Mouse (Mus musculus) left cerebral cortex, postnatal 25 days (tissue): ENCODE results near the gene AY761185. TPM values are rescaled to one million over a fixed set of nuclear protein-coding genes. Genes with fewer than 3 reads are reported as not detected.
"Not testable (repeated sequence)": the region's sequence is repeated elsewhere in the genome, so short reads cannot be mapped to it uniquely, and the experiment has no call there.

Experiments
- DNase-seq, 2 experiments: peaks; one replicate each; pipeline ENCODE4 v3.0.0; 2022; ENCODE audit warnings: low spot score in 2 of 2, mixed read lengths in 1 of 2
- intact Hi-C: fragments of 180-260 bp; cut with DNase I; formaldehyde crosslinking; loops from one replicate; pipeline ENCODE4 v1.15.1; 2025
- total RNA-seq, 2 experiments: library from RNA; stranded (reverse); gene quantifications; 2 replicates each; pipeline ENCODE4 v1.2.3; 2021

AY761185 gene
- not detected for total RNA-seq

DNA sequence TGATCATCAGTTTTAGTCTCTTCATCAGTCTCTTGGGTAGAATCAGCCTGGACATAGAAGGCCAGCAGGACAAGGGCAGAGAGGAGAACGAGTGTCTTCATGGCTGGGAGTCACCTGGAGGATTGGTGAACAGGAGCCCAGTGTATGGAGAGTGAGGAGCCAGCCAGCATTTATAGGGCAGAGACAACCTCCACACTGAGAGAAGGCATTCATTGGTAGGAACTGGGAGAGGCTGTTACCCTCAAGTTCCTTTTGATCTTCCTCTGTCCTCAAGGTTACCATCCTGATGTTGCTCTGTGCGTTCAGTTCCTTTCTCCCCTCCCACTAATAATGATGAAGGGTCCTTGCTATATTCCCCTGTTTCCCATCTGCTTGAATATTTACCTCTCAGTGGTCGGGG, at the start of gene AY761185:
AY761185 (minus strand) TSS at position 101 of the 400 bp plus-strand sequence.
- DNase-seq, result no peak
- intact Hi-C loops, result no loop called here

DNA sequence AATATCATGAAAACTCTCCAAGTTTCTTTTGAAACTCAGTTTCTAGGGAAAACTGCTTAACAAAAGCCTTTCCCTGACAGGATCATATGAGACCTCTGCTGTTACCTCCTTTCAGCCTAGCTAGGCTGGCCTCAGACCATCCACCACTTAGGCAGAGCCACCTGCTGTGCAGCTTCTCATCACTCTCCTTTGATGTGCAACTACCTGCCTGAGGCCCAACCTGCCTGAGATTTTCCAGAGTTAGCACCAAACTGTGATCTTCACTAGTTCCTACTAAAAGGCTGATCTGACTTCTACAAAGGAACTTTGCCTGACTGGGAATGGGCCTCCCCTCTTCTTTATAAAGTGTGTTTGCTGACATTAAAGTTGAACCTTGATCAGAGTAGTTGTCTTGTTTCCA, 49.5 kb upstream of the AY761185 start:
- DNase-seq, result not testable (repeated sequence)
- intact Hi-C loops, result loop anchor here (10.0 kb wide), 1 partner anchor 981 kb away; no protein-coding TSS in a partner anchor

DNA sequence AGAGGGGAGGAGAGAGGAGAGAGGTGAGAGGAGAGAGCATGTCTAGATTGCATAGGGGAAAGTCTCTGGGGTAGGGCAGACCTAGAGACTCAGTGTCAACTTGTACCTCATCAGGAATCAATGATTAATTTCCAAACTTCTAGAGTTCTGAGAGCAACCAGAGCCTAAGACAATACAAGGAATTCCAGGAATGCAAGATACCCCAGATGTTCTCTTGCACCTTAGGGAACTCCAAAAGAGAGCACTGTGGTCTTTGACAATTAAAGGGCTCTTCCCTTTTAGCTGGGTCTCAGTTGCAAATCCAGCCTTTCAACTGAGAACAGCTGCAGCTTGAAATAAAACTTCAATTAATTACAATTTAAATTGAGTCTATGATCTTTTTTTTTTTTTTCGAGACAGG, 35.3 kb upstream of the AY761185 start:
- intact Hi-C loops, result no loop called here
- no peak for DNase-seq

DNA sequence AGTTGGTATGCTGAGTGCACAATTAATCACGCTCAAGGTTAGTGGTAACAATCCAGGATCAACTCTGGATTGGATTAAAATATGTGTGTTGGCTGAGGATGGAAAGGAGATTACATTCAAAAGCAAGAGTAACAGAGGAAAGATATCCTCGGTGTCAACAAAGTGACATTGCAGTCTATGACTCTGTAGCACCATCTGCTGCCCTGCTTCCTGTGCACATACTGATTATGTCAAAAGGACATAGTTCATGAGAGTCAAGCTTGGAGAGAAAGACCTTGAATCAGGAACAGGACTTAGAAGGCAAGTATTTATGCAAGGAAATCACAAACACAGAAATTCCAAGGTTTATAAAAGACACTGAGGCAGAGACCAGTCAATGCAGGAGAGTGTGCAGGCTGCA, 20.0 kb upstream of the AY761185 start:
- intact Hi-C loops, result no loop called here
- DNase-seq, result no peak

DNA sequence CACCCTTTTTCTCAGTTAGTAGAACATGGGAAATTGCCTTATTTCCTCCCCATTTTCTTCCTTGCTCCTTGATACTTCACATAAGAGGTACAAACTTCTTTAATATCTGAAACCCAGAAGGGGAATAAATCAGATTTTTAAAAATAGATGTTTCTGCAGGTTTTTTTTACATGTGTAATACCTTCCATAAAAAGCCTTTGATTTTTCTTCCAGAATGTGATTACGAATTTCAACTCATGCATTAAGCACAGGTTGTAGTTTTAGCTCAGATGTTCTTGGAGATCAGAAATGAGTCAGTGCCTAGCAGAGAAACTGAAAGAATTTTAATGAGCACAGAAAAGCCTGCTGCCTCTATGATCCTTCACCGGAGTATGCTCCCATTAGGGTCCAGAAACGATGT, 22.5 kb downstream of the AY761185 start, which contains the start of gene Gm6040:
Gm6040 (minus strand) TSS at position 101 of the 400 bp plus-strand sequence.
- intact Hi-C loops, result no loop called here
- no peak for DNase-seq

DNA sequence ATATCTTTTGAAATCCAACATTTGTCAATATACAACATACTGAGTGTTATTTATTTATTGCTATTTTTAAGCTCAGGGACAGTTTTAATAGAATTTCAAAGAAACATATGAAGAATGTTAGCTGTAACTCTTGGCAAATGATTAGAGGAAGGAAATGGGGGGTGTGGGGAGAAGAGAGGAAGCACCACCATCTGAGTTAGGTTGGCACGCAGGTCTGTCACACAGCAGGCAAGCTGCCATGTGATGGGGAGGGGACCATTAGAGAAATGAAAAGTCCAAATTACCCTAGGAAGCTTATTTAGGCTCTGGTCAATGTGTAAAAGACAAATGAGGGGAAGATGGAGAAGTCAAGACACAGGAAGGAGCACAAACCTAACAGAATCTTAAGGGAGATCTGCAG, 32.2 kb downstream of the AY761185 start:
- no peak for DNase-seq
- intact Hi-C loops, result no loop called here

DNA sequence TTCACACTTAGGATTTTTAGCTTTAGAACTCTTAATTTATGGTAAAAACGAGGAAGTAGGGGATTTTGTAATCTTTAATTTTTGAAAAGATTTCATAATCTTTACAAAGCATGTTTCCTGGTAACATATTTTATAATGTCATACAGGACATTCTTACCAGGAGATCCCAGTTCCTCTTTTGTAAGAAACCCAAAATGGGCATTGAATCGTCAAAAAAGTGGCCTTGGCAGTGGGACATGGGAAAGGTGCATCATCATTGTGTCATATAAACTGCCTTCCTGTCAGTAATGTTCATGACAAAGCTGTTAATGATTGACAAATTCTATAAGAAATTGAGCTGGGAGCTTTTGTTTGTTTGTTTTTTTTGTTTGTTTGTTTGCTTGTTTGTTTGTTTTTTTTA, 36.3 kb downstream of the AY761185 start:
- intact Hi-C loops, result no loop called here
- DNase-seq, result no peak

DNA sequence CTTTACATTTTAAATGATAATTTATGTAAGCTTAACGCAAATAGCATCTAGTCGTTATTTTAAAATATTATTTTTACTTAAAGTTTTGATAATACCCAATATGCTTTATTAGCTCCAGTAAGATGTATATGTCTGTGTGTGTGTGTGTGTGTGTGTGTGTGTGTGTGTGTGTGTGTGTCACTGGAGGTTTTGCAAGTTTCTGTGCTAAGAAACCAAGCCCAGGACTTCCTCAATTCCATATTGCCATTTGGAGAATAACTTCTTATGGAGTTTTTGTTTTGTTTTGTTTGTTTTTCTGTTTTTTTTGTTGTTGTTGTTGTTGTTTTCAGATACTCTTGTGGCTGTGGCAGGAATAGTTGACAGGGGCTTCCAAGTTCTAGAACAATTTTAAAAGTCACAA, 37.4 kb downstream of the AY761185 start:
- intact Hi-C loops, result no loop called here

DNA sequence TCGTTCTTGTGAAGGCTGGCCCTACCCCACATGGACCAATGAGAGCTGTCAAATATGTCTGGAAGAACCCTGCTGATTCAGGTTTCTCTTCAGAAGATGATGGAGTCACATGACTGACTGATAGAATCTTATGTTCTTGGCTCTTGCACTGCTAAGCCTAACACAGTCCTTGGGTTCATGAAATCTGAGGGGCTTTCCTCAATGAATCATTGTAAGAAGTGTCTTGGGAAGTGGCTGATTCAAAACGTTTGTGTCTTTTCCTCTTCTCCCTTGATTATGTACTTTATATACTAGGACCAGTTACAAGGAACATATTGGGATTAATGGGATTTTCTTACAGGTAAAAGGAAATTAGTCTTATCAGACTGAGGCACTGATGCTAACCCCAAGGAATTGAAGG, 42.0 kb downstream of the AY761185 start, which contains the start of gene Gm15056:
Gm15056 (minus strand) TSS at position 101 of the 400 bp plus-strand sequence.
- DNase-seq, result no peak
- intact Hi-C loops, result no loop called here

More for the DNA sequence above, 37.4 kb downstream of the AY761185 start:
- no peak for DNase-seq

Other genes starting within 250 kb of the AY761185 start
- not detected for gene Defb33, start 52.0 kb downstream of the AY761185 start, total RNA-seq
- gene Gm15056, start 42.1 kb downstream of the AY761185 start, total RNA-seq, result not detected
- not detected for gene Gm6040, start 22.6 kb downstream of the AY761185 start, total RNA-seq
- gene Defa21, start 80.8 kb upstream of the AY761185 start, total RNA-seq, result not detected
- not detected for gene Defa23, start 110.3 kb upstream of the AY761185 start, total RNA-seq
- not detected for gene Defa35, start 120.3 kb upstream of the AY761185 start, total RNA-seq
- not detected for gene Defa25, start 139.7 kb upstream of the AY761185 start, total RNA-seq
- not detected for gene Gm14851, start 151.3 kb upstream of the AY761185 start, total RNA-seq
- not detected for gene Defa30, start 189.9 kb upstream of the AY761185 start, total RNA-seq
- not detected for gene Defa22, start 217.6 kb upstream of the AY761185 start, total RNA-seq
- not detected for gene Defa31, start 246.9 kb upstream of the AY761185 start, total RNA-seq